Mouse (Mus musculus) heart, embryonic 13.5 days (tissue): ENCODE results near the gene Nfkbid. TPM values are rescaled to one million over a fixed set of nuclear protein-coding genes. Genes with fewer than 3 reads are reported as not detected.
A peak's percentile ranks its signal among the peaks of the same experiment; 100 is the strongest.

Experiments used
- ATAC-seq: fragments of 200-750 bp; cut with Nextera tagmentation; 2 replicates; pipeline ENCODE4 v1.8.0; 2017; ENCODE audit warnings: moderate TSS enrichment; ENCODE audit not compliant: insufficient number of reproducible peaks, low FRiP score, low TSS enrichment; ENCODE audit errors: extremely low read depth
- H3K27ac ChIP-seq: fragments of 300-500 bp; sonication (generic); replicated peaks from 2 replicates; pipeline ENCODE4 v1.5.1; 2015; ENCODE audit warnings: moderate library complexity, mild to moderate bottlenecking, inconsistent platforms
- H3K27me3 ChIP-seq: fragments of 300-500 bp; sonication (generic); replicated peaks from 2 replicates; pipeline ENCODE4 v1.6.1; 2015; ENCODE audit warnings: mild to moderate bottlenecking, inconsistent platforms
- H3K36me3 ChIP-seq: fragments of 300-500 bp; sonication (generic); 2 replicates; pipeline ENCODE4 v1.6.1; 2015; ENCODE audit warnings: mild to moderate bottlenecking, inconsistent platforms
- H3K4me1 ChIP-seq: fragments of 300-500 bp; sonication (generic); 2 replicates; pipeline ENCODE4 v1.6.1; 2015; ENCODE audit warnings: inconsistent platforms
- H3K4me2 ChIP-seq: fragments of 300-500 bp; sonication (generic); 2 replicates; pipeline ENCODE4 v1.6.1; 2015; ENCODE audit warnings: inconsistent platforms, mild to moderate bottlenecking, moderate library complexity
- H3K4me3 ChIP-seq: fragments of 300-500 bp; sonication (generic); 2 replicates; pipeline ENCODE4 v1.5.1; 2015; ENCODE audit warnings: moderate library complexity, mild to moderate bottlenecking, inconsistent platforms
- H3K9ac ChIP-seq: fragments of 300-500 bp; sonication (generic); 2 replicates; pipeline ENCODE4 v1.6.1; 2015; ENCODE audit warnings: inconsistent platforms, mild to moderate bottlenecking, moderate library complexity
- H3K9me3 ChIP-seq: fragments of 300-500 bp; sonication (generic); 2 replicates; pipeline ENCODE4 v1.6.1; 2016; ENCODE audit warnings: inconsistent platforms
- WGBS: fragments of 180-500 bp; shearing (Covaris S2); methylation state at CpG from one replicate; pipeline ENCODE4 v1.1.7; 2015; ENCODE audit warnings: mixed read lengths; 5-methylcytosine and 5-hydroxymethylcytosine counted together
- polyA plus RNA-seq: library from polyadenylated mRNA; unstranded; fragments of >200 nt; fragmentation: Nextera tagmentation; extraction: Ambion mirVana; gene quantifications from 2 replicates; pipeline ENCODE4 v1.2.1, GENCODE M21; 2015

The Nfkbid gene
- polyA plus RNA-seq, 1 experiment from 2014 or later: 1.4 TPM

GRCm38 (mm10) chr7:30430191-30430590, 8.7 kb downstream of the Nfkbid start:
- H3K36me3 ChIP-seq: peaks cover 27% of the 10 kb centered on the region

GRCm38 (mm10) chr7:30431793-30432192, 10.3 kb downstream of the Nfkbid start:
- Histone ChIP-seq H3K4me2 (no peak overlapping the region), H3K4me3 (no peak overlapping the region), H3K4me1 (no peaks in the 10 kb centered on the region), H3K9me3 (no peaks in the 10 kb centered on the region), H3K27ac (no peak overlapping the region), H3K27me3 (peaks cover 23% of the 10 kb centered on the region), H3K9ac (no peak overlapping the region), H3K36me3 (peaks cover 18% of the 10 kb centered on the region)
- 12% methylated on average over 3 of the region's 3 CpGs for WGBS
- no peak for ATAC-seq

More at GRCm38 (mm10) chr7:30430191-30430590, 8.7 kb downstream of the Nfkbid start:
- Histone ChIP-seq H3K4me2 (no peak overlapping the region), H3K9ac (no peak overlapping the region), H3K4me3 (no peak overlapping the region), H3K27ac (no peak overlapping the region), H3K9me3 (no peaks in the 10 kb centered on the region), H3K27me3 (peaks cover 7% of the 10 kb centered on the region), H3K4me1 (no peaks in the 10 kb centered on the region)
- ATAC-seq: no peak
- WGBS: 24% methylated on average over 2 of the region's 2 CpGs

- no peaks in the 10 kb centered on the region for H3K4me1 ChIP-seq
- no peak overlapping the region for H3K4me3 ChIP-seq
- no peak overlapping the region for H3K4me2 ChIP-seq
- no peak for ATAC-seq
- H3K9me3 ChIP-seq: no peaks in the 10 kb centered on the region
- peaks cover 4% of the 10 kb centered on the region; the same call in 1 of the 2 replicates for H3K36me3 ChIP-seq
- no peak overlapping the region for H3K27ac ChIP-seq
- WGBS: 2% methylated on average over 10 of the region's 10 CpGs
- no peak overlapping the region for H3K9ac ChIP-seq
- H3K27me3 ChIP-seq: peaks cover 43% of the 10 kb centered on the region
These were observed 12.7 kb downstream of the Nfkbid start for GRCm38 (mm10) chr7:30434238-30434637.

- H3K4me1 ChIP-seq: no peaks in the 10 kb centered on the region
- no peak overlapping the region for H3K4me2 ChIP-seq
- no peak overlapping the region for H3K4me3 ChIP-seq
- H3K9ac ChIP-seq: no peak overlapping the region
- peaks cover 46% of the 10 kb centered on the region for H3K27me3 ChIP-seq
- 60% methylated on average over 10 of the region's 10 CpGs for WGBS
- H3K36me3 ChIP-seq: peaks cover 4% of the 10 kb centered on the region; the same call in 1 of the 2 replicates
- no peak for ATAC-seq
- no peak overlapping the region for H3K27ac ChIP-seq
- no peaks in the 10 kb centered on the region for H3K9me3 ChIP-seq
These were observed 13.2 kb downstream of the Nfkbid start for GRCm38 (mm10) chr7:30434701-30435100.

- Histone ChIP-seq H3K27ac (no peak overlapping the region), H3K4me2 (no peak overlapping the region), H3K27me3 (peaks cover 51% of the 10 kb centered on the region), H3K9me3 (no peaks in the 10 kb centered on the region), H3K36me3 (peaks cover 4% of the 10 kb centered on the region; the same call in 1 of the 2 replicates), H3K4me3 (no peak overlapping the region), H3K4me1 (no peaks in the 10 kb centered on the region), H3K9ac (no peak overlapping the region)
- ATAC-seq: no peak
- 33% methylated on average over 9 of the region's 9 CpGs for WGBS
These were observed 13.6 kb downstream of the Nfkbid start for GRCm38 (mm10) chr7:30435156-30435555.

GRCm38 (mm10) chr7:30436879-30437278, 15.3 kb downstream of the Nfkbid start:
- Histone ChIP-seq H3K27me3 (peaks cover 62% of the 10 kb centered on the region), H3K4me2 (no peak overlapping the region)
- 18% methylated on average over 10 of the region's 10 CpGs for WGBS

GRCm38 (mm10) chr7:30439734-30440133, 18.2 kb downstream of the Nfkbid start:
- ATAC-seq: no peak
- no peak overlapping the region for H3K9ac ChIP-seq
- no peak overlapping the region for H3K4me2 ChIP-seq
- peaks cover 9% of the 10 kb centered on the region for H3K4me1 ChIP-seq
- H3K27me3 ChIP-seq: peaks cover 89% of the 10 kb centered on the region
- H3K9me3 ChIP-seq: no peaks in the 10 kb centered on the region
- 68% methylated on average over 13 of the region's 13 CpGs for WGBS
- no peak overlapping the region for H3K27ac ChIP-seq
- no peak overlapping the region for H3K4me3 ChIP-seq
- peaks cover 4% of the 10 kb centered on the region; the same call in 1 of the 2 replicates for H3K36me3 ChIP-seq

More at GRCm38 (mm10) chr7:30436879-30437278, 15.3 kb downstream of the Nfkbid start:
- Histone ChIP-seq H3K9ac (no peak overlapping the region), H3K9me3 (no peaks in the 10 kb centered on the region), H3K4me3 (no peak overlapping the region), H3K4me1 (no peaks in the 10 kb centered on the region), H3K36me3 (peaks cover 4% of the 10 kb centered on the region; the same call in 1 of the 2 replicates), H3K27ac (no peak overlapping the region)
- no peak for ATAC-seq

- WGBS: 24% methylated on average over 4 of the region's 5 CpGs
- peaks cover 4% of the 10 kb centered on the region; the same call in 1 of the 2 replicates for H3K36me3 ChIP-seq
- H3K4me3 ChIP-seq: no peak overlapping the region
- H3K4me2 ChIP-seq: no peak overlapping the region
- no peak overlapping the region for H3K9ac ChIP-seq
- peaks cover 17% of the 10 kb centered on the region for H3K4me1 ChIP-seq
- H3K27ac ChIP-seq: no peak overlapping the region
- H3K9me3 ChIP-seq: no peaks in the 10 kb centered on the region
- no peak for ATAC-seq
- peaks cover 89% of the 10 kb centered on the region for H3K27me3 ChIP-seq
These were observed 19.2 kb downstream of the Nfkbid start for GRCm38 (mm10) chr7:30440697-30441096.

- no peak overlapping the region for H3K27ac ChIP-seq
- no peaks in the 10 kb centered on the region for H3K9me3 ChIP-seq
- H3K4me2 ChIP-seq: peak overlapping the region; percentile 84
- ATAC-seq: no peak
- peaks cover 75% of the 10 kb centered on the region for H3K27me3 ChIP-seq
- peak overlapping the region; percentile 66; the same call in 1 of the 2 replicates for H3K4me3 ChIP-seq
- no peak overlapping the region for H3K9ac ChIP-seq
- H3K4me1 ChIP-seq: peaks cover 17% of the 10 kb centered on the region
- 17% methylated on average over 9 of the region's 9 CpGs for WGBS
- H3K36me3 ChIP-seq: no peaks in the 10 kb centered on the region
These were observed 22.2 kb downstream of the Nfkbid start for GRCm38 (mm10) chr7:30443696-30444095.

GRCm38 (mm10) chr7:30444154-30444970, 22.8 kb downstream of the Nfkbid start:
- under 1% methylated on average over 38 of the region's 38 CpGs for WGBS
- no peak for ATAC-seq
- no peaks in the 10 kb centered on the region for H3K36me3 ChIP-seq

GRCm38 (mm10) chr7:30444971-30445751, 23.6 kb downstream of the Nfkbid start, which contains the start of gene Aplp1:
Gene Aplp1, minus strand, starts transcription at chr7:30445535.
- Histone ChIP-seq H3K36me3 (no peaks in the 10 kb centered on the region), H3K4me2 (peak within 1 kb of the TSS; percentile 84), H3K4me3 (peak within 1 kb of the TSS; percentile 66), H3K9ac (peak within 1 kb of the TSS; percentile 80), H3K27ac (peak within 1 kb of the TSS; percentile 10; the same call in 1 of the 2 replicates), H3K27me3 (peaks cover 69% of the 10 kb centered on the region), H3K9me3 (no peaks in the 10 kb centered on the region), H3K4me1 (peaks cover 17% of the 10 kb centered on the region)
- 0% methylated on average over 62 of the region's 72 CpGs for WGBS
- ATAC-seq: peak; percentile 41; the same call in 1 of the 2 replicates

More at GRCm38 (mm10) chr7:30444154-30444970, 22.8 kb downstream of the Nfkbid start:
- Histone ChIP-seq H3K27ac (no peak overlapping the region), H3K4me2 (peak overlapping the region; percentile 84), H3K4me3 (peak overlapping the region; percentile 66), H3K4me1 (peaks cover 17% of the 10 kb centered on the region), H3K27me3 (peaks cover 69% of the 10 kb centered on the region), H3K9me3 (no peaks in the 10 kb centered on the region), H3K9ac (peak overlapping the region; percentile 80)
